Mouse (Mus musculus): ENCODE data around the gene Hcst. TPM values are rescaled to one million over a fixed set of nuclear protein-coding genes. Genes with fewer than 3 reads are reported as not detected.

Gene Hcst
- polyA plus RNA-seq (2015; fragmentation: Nextera tagmentation; extraction: Ambion mirVana): 2.7 and 3.3 TPM in 2 replicates

GRCm38 (mm10) chr7:30419561-30420499 is at the start of gene Hcst:
TSS of gene Hcst (minus strand) at chr7:30419854.
- no peak within 1 kb of the TSS for H3K9ac ChIP-seq
- 67% methylated on average over 10 of the region's 10 CpGs for WGBS
- peaks cover 25% of the 10 kb centered on the region for H3K4me1 ChIP-seq
- ATAC-seq (ENCODE audit: insufficient number of reproducible peaks, low FRiP score, low TSS enrichment, low read depth): no peak
- H3K9me3 ChIP-seq: no peaks in the 10 kb centered on the region
- H3K27me3 ChIP-seq: peaks cover 3% of the 10 kb centered on the region; the same call in 1 of the 2 replicates
- no peaks in the 10 kb centered on the region for H3K36me3 ChIP-seq
- H3K4me2 ChIP-seq: no peak within 1 kb of the TSS
- no peak within 1 kb of the TSS for H3K27ac ChIP-seq
- no peak within 1 kb of the TSS for H3K4me3 ChIP-seq

- 9% methylated on average over 6 of the region's 6 CpGs for WGBS
- no peak for ATAC-seq (ENCODE audit: insufficient number of reproducible peaks, low FRiP score, low TSS enrichment, low read depth)
- Histone ChIP-seq H3K9me3 (no peaks in the 10 kb centered on the region), H3K27me3 (peaks cover 86% of the 10 kb centered on the region), H3K27ac (no peak overlapping the region), H3K9ac (no peak overlapping the region), H3K36me3 (no peaks in the 10 kb centered on the region), H3K4me3 (no peak overlapping the region), H3K4me1 (no peaks in the 10 kb centered on the region), H3K4me2 (no peak overlapping the region)
Measured at GRCm38 (mm10) chr7:30464816-30465300, 45.2 kb upstream of the Hcst start.

GRCm38 (mm10) chr7:30463996-30464395 is 44.3 kb upstream of the Hcst start:
- Histone ChIP-seq H3K4me3 (no peak overlapping the region), H3K27me3 (peaks cover 93% of the 10 kb centered on the region), H3K9ac (no peak overlapping the region), H3K27ac (no peak overlapping the region), H3K4me1 (no peaks in the 10 kb centered on the region), H3K4me2 (no peak overlapping the region), H3K36me3 (no peaks in the 10 kb centered on the region), H3K9me3 (no peaks in the 10 kb centered on the region)
- ATAC-seq (ENCODE audit: insufficient number of reproducible peaks, low FRiP score, low TSS enrichment, low read depth): no peak
- 24% methylated on average over 4 of the region's 4 CpGs for WGBS

- no peak for ATAC-seq (ENCODE audit: insufficient number of reproducible peaks, low FRiP score, low TSS enrichment, low read depth)
- H3K4me1 ChIP-seq: no peaks in the 10 kb centered on the region
- no peak overlapping the region for H3K9ac ChIP-seq
- H3K9me3 ChIP-seq: no peaks in the 10 kb centered on the region
- no peak overlapping the region for H3K27ac ChIP-seq
- H3K27me3 ChIP-seq: peaks cover 96% of the 10 kb centered on the region
- no peak overlapping the region for H3K4me2 ChIP-seq
- 29% methylated on average over 7 of the region's 7 CpGs for WGBS
- no peak overlapping the region for H3K4me3 ChIP-seq
- no peaks in the 10 kb centered on the region for H3K36me3 ChIP-seq
Measured at GRCm38 (mm10) chr7:30463568-30463967, 43.9 kb upstream of the Hcst start.

GRCm38 (mm10) chr7:30459484-30459883 is 39.8 kb upstream of the Hcst start:
- Histone ChIP-seq H3K36me3 (no peaks in the 10 kb centered on the region), H3K9ac (no peak overlapping the region), H3K4me1 (peaks cover 23% of the 10 kb centered on the region), H3K27me3 (peaks cover 96% of the 10 kb centered on the region), H3K27ac (no peak overlapping the region), H3K9me3 (no peaks in the 10 kb centered on the region), H3K4me2 (no peak overlapping the region), H3K4me3 (no peak overlapping the region)
- 32% methylated on average over 6 of the region's 6 CpGs for WGBS
- ATAC-seq (ENCODE audit: insufficient number of reproducible peaks, low FRiP score, low TSS enrichment, low read depth): no peak

GRCm38 (mm10) chr7:30457629-30458330 is 38.1 kb upstream of the Hcst start, which contains the start of the genes Kirrel2 and Nphs1:
TSS of gene Kirrel2 (minus strand) at chr7:30457690.
TSS of gene Nphs1 (plus strand) at chr7:30458315.
- Histone ChIP-seq H3K4me3 (peak within 1 kb of the TSS; percentile 14; the same call in 1 of the 2 replicates), H3K9ac (no peak within 1 kb of the TSS), H3K36me3 (no peaks in the 10 kb centered on the region), H3K4me1 (peaks cover 23% of the 10 kb centered on the region), H3K9me3 (no peaks in the 10 kb centered on the region), H3K27ac (no peak within 1 kb of the TSS), H3K27me3 (peaks cover 96% of the 10 kb centered on the region), H3K4me2 (peak within 1 kb of the TSS; percentile 33)
- ATAC-seq (ENCODE audit: insufficient number of reproducible peaks, low FRiP score, low TSS enrichment, low read depth): no peak
- WGBS: 2% methylated on average over 16 of the region's 16 CpGs

GRCm38 (mm10) chr7:30456911-30457628 is 37.4 kb upstream of the Hcst start:
- no peak for ATAC-seq (ENCODE audit: insufficient number of reproducible peaks, low FRiP score, low TSS enrichment, low read depth)
- peaks cover 94% of the 10 kb centered on the region for H3K27me3 ChIP-seq
- no peak overlapping the region for H3K27ac ChIP-seq
- H3K9me3 ChIP-seq: no peaks in the 10 kb centered on the region
- H3K9ac ChIP-seq: no peak overlapping the region
- 1% methylated on average over 31 of the region's 31 CpGs for WGBS
- peak overlapping the region; percentile 33 for H3K4me2 ChIP-seq
- H3K4me3 ChIP-seq: peak overlapping the region; percentile 14; the same call in 1 of the 2 replicates
- peaks cover 23% of the 10 kb centered on the region for H3K4me1 ChIP-seq
- no peaks in the 10 kb centered on the region for H3K36me3 ChIP-seq

GRCm38 (mm10) chr7:30456487-30456886 is 36.8 kb upstream of the Hcst start:
- no peak for ATAC-seq (ENCODE audit: insufficient number of reproducible peaks, low FRiP score, low TSS enrichment, low read depth)
- peaks cover 23% of the 10 kb centered on the region for H3K4me1 ChIP-seq
- no peak overlapping the region for H3K9ac ChIP-seq
- H3K27me3 ChIP-seq: peaks cover 90% of the 10 kb centered on the region
- WGBS: 2% methylated on average over 9 of the region's 9 CpGs
- H3K27ac ChIP-seq: no peak overlapping the region
- H3K9me3 ChIP-seq: no peaks in the 10 kb centered on the region
- no peaks in the 10 kb centered on the region for H3K36me3 ChIP-seq
- H3K4me2 ChIP-seq: peak overlapping the region; percentile 33; the same call in 1 of the 2 replicates
- no peak overlapping the region for H3K4me3 ChIP-seq

GRCm38 (mm10) chr7:30454259-30454658 is 34.6 kb upstream of the Hcst start:
- Histone ChIP-seq H3K36me3 (no peaks in the 10 kb centered on the region), H3K4me3 (no peak overlapping the region), H3K4me1 (peaks cover 23% of the 10 kb centered on the region), H3K9ac (no peak overlapping the region), H3K4me2 (no peak overlapping the region), H3K27ac (no peak overlapping the region), H3K9me3 (no peaks in the 10 kb centered on the region), H3K27me3 (peaks cover 88% of the 10 kb centered on the region)
- WGBS: 6% methylated on average over 6 of the region's 6 CpGs
- no peak for ATAC-seq (ENCODE audit: insufficient number of reproducible peaks, low FRiP score, low TSS enrichment, low read depth)

- 2% methylated on average over 25 of the region's 25 CpGs for WGBS
- no peaks in the 10 kb centered on the region for H3K9me3 ChIP-seq
- peaks cover 23% of the 10 kb centered on the region for H3K4me1 ChIP-seq
- H3K4me2 ChIP-seq: no peak overlapping the region
- H3K4me3 ChIP-seq: no peak overlapping the region
- H3K27ac ChIP-seq: no peak overlapping the region
- H3K36me3 ChIP-seq: no peaks in the 10 kb centered on the region
- ATAC-seq (ENCODE audit: insufficient number of reproducible peaks, low FRiP score, low TSS enrichment, low read depth): no peak
- H3K9ac ChIP-seq: no peak overlapping the region
- peaks cover 83% of the 10 kb centered on the region for H3K27me3 ChIP-seq
Measured at GRCm38 (mm10) chr7:30453766-30454165, 34.1 kb upstream of the Hcst start.

GRCm38 (mm10) chr7:30453327-30453726 is 33.7 kb upstream of the Hcst start:
- Histone ChIP-seq H3K4me3 (no peak overlapping the region), H3K9me3 (no peaks in the 10 kb centered on the region), H3K9ac (no peak overlapping the region), H3K27me3 (peaks cover 78% of the 10 kb centered on the region), H3K36me3 (no peaks in the 10 kb centered on the region), H3K4me1 (peaks cover 21% of the 10 kb centered on the region), H3K4me2 (no peak overlapping the region), H3K27ac (no peak overlapping the region)
- no peak for ATAC-seq (ENCODE audit: insufficient number of reproducible peaks, low FRiP score, low TSS enrichment, low read depth)
- 18% methylated on average over 25 of the region's 25 CpGs for WGBS
